Comparison of ENCODE assay signal across 8 mouse cellular contexts in genomic region chr10:86473637-86474154, GRCm38 (mm10). TPM values are rescaled to one million over a fixed set of nuclear protein-coding genes. Genes with fewer than 3 reads are reported as not detected.
A peak's percentile ranks its signal among the peaks of the same experiment; 100 is the strongest.
DNase-seq lines count a peak whose midpoint lies in the region; ATAC-seq and TF ChIP-seq lines count a peak whose summit lies in the region.

No protein-coding gene starts in this region.

- no peaks in the 10 kb centered on the region for H3K79me3 ChIP-seq in C2C12 (ENCODE audit: low read depth)

- peak; percentile 76 for DNase-seq in hindbrain, embryonic 11.5 days (ENCODE audit: low spot score)
- DNase-seq in Patski (ENCODE audit: low read depth, low spot score), result no peak
- DNase-seq in embryo, embryonic 11 days, result peak; percentile 78
- peak; percentile 65 for DNase-seq in limb, embryonic 11.5 days (ENCODE audit: low spot score)
- DNase-seq in retina, postnatal 1 day, result peak; percentile 76
- no peak for DNase-seq in gastrocnemius, postnatal 25 days

- 50% methylated on average over 3 of the region's 3 CpGs for WGBS in hindbrain, embryonic 11.5 days
- 43% methylated on average over 3 of the region's 3 CpGs for WGBS in hindbrain, embryonic 12.5 days
- 36% methylated on average over 3 of the region's 3 CpGs for WGBS in limb, embryonic 11.5 days

- H3K4me1 ChIP-seq in hindbrain, embryonic 11.5 days (replicated peaks; ENCODE audit: control insufficient read depth, insufficient read depth, low read length), result no peaks in the 10 kb centered on the region
- no peaks in the 10 kb centered on the region for H3K4me1 ChIP-seq in hindbrain, embryonic 12.5 days
- no peaks in the 10 kb centered on the region for H3K4me1 ChIP-seq in limb, embryonic 11.5 days (ENCODE audit: control insufficient read depth, insufficient read depth, low read length)

- no peak overlapping the region for H3K27ac ChIP-seq in hindbrain, embryonic 11.5 days (ENCODE audit: low read depth, low read length)
- H3K27ac ChIP-seq in hindbrain, embryonic 12.5 days, result no peak overlapping the region
- H3K27ac ChIP-seq in limb, embryonic 11.5 days (replicated peaks; ENCODE audit: low read depth, low read length), result no peak overlapping the region

- no peaks in the 10 kb centered on the region for H3K79me2 ChIP-seq in C2C12 (ENCODE audit: control insufficient read depth, insufficient read depth)

- CTCF ChIA-PET in Patski (lab: Charles Lee), result interaction anchor here (0.9 to 3.1 kb wide), 6 partner anchors 10 to 258 kb away, joined by 3 to 21 read pairs (median 6); partner anchors contain the start of gene Syn3

- no peak overlapping the region for H3K4me3 ChIP-seq in hindbrain, embryonic 11.5 days (ENCODE audit: low read depth, low read length)
- no peak overlapping the region for H3K4me3 ChIP-seq in hindbrain, embryonic 12.5 days
- no peak overlapping the region for H3K4me3 ChIP-seq in C2C12 (ENCODE audit: insufficient read depth, poor library complexity, severe bottlenecking)
- no peak overlapping the region for H3K4me3 ChIP-seq in limb, embryonic 11.5 days (ENCODE audit: low read depth, low read length)

- in situ Hi-C loops in Patski (cut with MboI; ENCODE audit: low pct_unique_long_range_greater_than_20kb), result loop anchor here (10.0 kb wide), 1 partner anchor 261 kb away; no protein-coding TSS in a partner anchor

- no peak overlapping the region for H3K9ac ChIP-seq in hindbrain, embryonic 11.5 days (ENCODE audit: low read depth, low read length)
- H3K9ac ChIP-seq in hindbrain, embryonic 12.5 days, result no peak overlapping the region
- no peak overlapping the region for H3K9ac ChIP-seq in limb, embryonic 11.5 days (ENCODE audit: low read length)

- no peak overlapping the region for H3ac ChIP-seq in C2C12 (ENCODE audit: control insufficient read depth, insufficient read length, low read depth)

- peak; percentile 55 for TF ChIP-seq CTCF in C2C12 (IDR thresholded peaks at IDR 0.05; ENCODE audit: control insufficient read depth, insufficient read depth, insufficient read length)
- peak; percentile 88 for TF ChIP-seq CTCF in Patski (IDR thresholded peaks at IDR 0.05)

- no peaks in the 10 kb centered on the region for H3K9me3 ChIP-seq in hindbrain, embryonic 11.5 days (ENCODE audit: control insufficient read depth, low read length)
- no peaks in the 10 kb centered on the region for H3K9me3 ChIP-seq in hindbrain, embryonic 12.5 days (replicated peaks)
- H3K9me3 ChIP-seq in limb, embryonic 11.5 days (ENCODE audit: control insufficient read depth, low read length), result no peaks in the 10 kb centered on the region

- no peak for ATAC-seq in hindbrain, embryonic 11.5 days (ENCODE audit: low FRiP score)
- no peak; the same call in 1 of the 2 replicates for ATAC-seq in hindbrain, embryonic 12.5 days (ENCODE audit: low FRiP score)
- ATAC-seq in Patski, result no peak
- no peak for ATAC-seq in limb, embryonic 11.5 days (ENCODE audit: insufficient number of reproducible peaks, low FRiP score, low TSS enrichment, low read depth)

- H3K27me3 ChIP-seq in hindbrain, embryonic 11.5 days (ENCODE audit: control insufficient read depth, insufficient read depth, low read length), result no peaks in the 10 kb centered on the region
- no peaks in the 10 kb centered on the region for H3K27me3 ChIP-seq in hindbrain, embryonic 12.5 days
- H3K27me3 ChIP-seq in C2C12 (ENCODE audit: control insufficient read depth, insufficient read depth, insufficient read length) (peaks cover 40% of the 10 kb centered on the region), Patski (no peaks in the 10 kb centered on the region)
- no peaks in the 10 kb centered on the region for H3K27me3 ChIP-seq in limb, embryonic 11.5 days (ENCODE audit: control insufficient read depth, insufficient read depth, low read length)

- H3K4me2 ChIP-seq in hindbrain, embryonic 11.5 days (replicated peaks; ENCODE audit: low read depth, low read length), result no peak overlapping the region
- H3K4me2 ChIP-seq in hindbrain, embryonic 12.5 days (replicated peaks), result no peak overlapping the region
- H3K4me2 ChIP-seq in limb, embryonic 11.5 days (ENCODE audit: low read depth, severe bottlenecking), result no peak overlapping the region

- POLR2A ChIA-PET in Patski (lab: Charles Lee), result interaction anchor here (0.7 kb wide), 1 partner anchor 10 kb away, joined by 7 read pairs; no protein-coding TSS in a partner anchor

- H3K36me3 ChIP-seq in hindbrain, embryonic 11.5 days (ENCODE audit: control insufficient read depth, insufficient read depth, low read length), result no peaks in the 10 kb centered on the region
- no peaks in the 10 kb centered on the region for H3K36me3 ChIP-seq in hindbrain, embryonic 12.5 days
- no peaks in the 10 kb centered on the region for H3K36me3 ChIP-seq in C2C12 (ENCODE audit: control insufficient read depth, insufficient read depth)
- H3K36me3 ChIP-seq in limb, embryonic 11.5 days (ENCODE audit: control insufficient read depth, insufficient read depth, low read length), result no peaks in the 10 kb centered on the region

TF ChIP-seq in C2C12, 6 proteins besides CTCF, POLR2A, EP300 and RAD21:
- TF ChIP-seq CEBPB (IDR thresholded peaks at IDR 0.05; ENCODE audit: low read depth) (no peak), MYOG (IDR thresholded peaks at IDR 0.05; ENCODE audit: control insufficient read depth, extremely low read depth, insufficient read length) (no peak), USF1 (IDR thresholded peaks at IDR 0.05; ENCODE audit: low read depth) (no peak), FOSL1 (IDR thresholded peaks at IDR 0.05; ENCODE audit: insufficient read depth, low read length, poor library complexity, severe bottlenecking) (no peak), MAX (IDR thresholded peaks at IDR 0.05) (no peak), MYOD1 (IDR thresholded peaks at IDR 0.05; ENCODE audit: control insufficient read depth, insufficient read length, low read depth) (no peak)

RNA-seq across cellular contexts. Expression of gene Syn3, which starts 25.0 kb away (rescaled TPM):
- 4.9 and 5.9 TPM in 2 replicates for polyA plus RNA-seq in hindbrain, embryonic 11.5 days (2014; fragmentation: Nextera tagmentation; extraction: Ambion mirVana)
- polyA plus RNA-seq in hindbrain, embryonic 12.5 days (2016; fragmentation: Nextera tagmentation; extraction: Ambion mirVana), result 7.9 and 9.2 TPM in 2 replicates
- 0.20 TPM for polyA plus RNA-seq in C2C12 (2012; fragmentation: generic; extraction: Trizol)
- 2.1 TPM for polyA plus RNA-seq in Patski (2021)
- polyA plus RNA-seq in limb, embryonic 11.5 days (2014; fragmentation: Nextera tagmentation; extraction: Ambion mirVana), result 3.9 and 4.0 TPM in 2 replicates
- total RNA-seq in gastrocnemius, postnatal 25 days (2021), result under 1 TPM; 0.23 to 0.43 TPM

Comparison
In these comparisons a context has a peak if more than half of its experiments do, and no peak if none do; other contexts are left out.
1. DNase-seq: peak in hindbrain, embryonic 11.5 days (single experiment), embryo, embryonic 11 days (single experiment), limb, embryonic 11.5 days (single experiment) and retina, postnatal 1 day (single experiment); none in Patski (single experiment) and gastrocnemius, postnatal 25 days (single experiment).